Mouse (Mus musculus): ENCODE measurements at regions not wholly inside any gene's neighbourhood (a gene's known extent, or its start where the extent isn't known, plus 50 kb on each side); places are given as distances from the start of the nearest gene placed in this dataset.

- ATAC-seq (ENCODE audit: low FRiP score) (peak; percentile 62; the same call in 1 of the 2 replicates), DNase-seq (ENCODE audit: low spot score, missing footprints) (peak; percentile 87)
- WGBS, result 41% methylated on average over 10 of the region's 10 CpGs
- no peaks in the 10 kb centered on the region; the same call in 1 of the 2 replicates for H3K4me1 ChIP-seq (ENCODE audit: control insufficient read depth, insufficient read depth, low read length)
- H3K4me3 ChIP-seq (ENCODE audit: low read depth, low read length), result no peak overlapping the region
- H3K9ac ChIP-seq (ENCODE audit: low read length), result no peak overlapping the region
- no peak overlapping the region for H3K27ac ChIP-seq (ENCODE audit: low read depth, low read length)
- no peak overlapping the region for H3K4me2 ChIP-seq
- no peaks in the 10 kb centered on the region for H3K36me3 ChIP-seq (ENCODE audit: control insufficient read depth, insufficient read depth, low read length)
- 0 out of 2 replicates have a peak, but pooled peaks cover 2% of the 10 kb centered on the region for H3K27me3 ChIP-seq (ENCODE audit: control insufficient read depth, insufficient read depth, low read length)
- no peaks in the 10 kb centered on the region for H3K9me3 ChIP-seq (ENCODE audit: control insufficient read depth, low read length)
Observed at GRCm38 (mm10) chr15:63675491-63676036, 169.4 kb downstream of the Gsdmc2 start.

DNA sequence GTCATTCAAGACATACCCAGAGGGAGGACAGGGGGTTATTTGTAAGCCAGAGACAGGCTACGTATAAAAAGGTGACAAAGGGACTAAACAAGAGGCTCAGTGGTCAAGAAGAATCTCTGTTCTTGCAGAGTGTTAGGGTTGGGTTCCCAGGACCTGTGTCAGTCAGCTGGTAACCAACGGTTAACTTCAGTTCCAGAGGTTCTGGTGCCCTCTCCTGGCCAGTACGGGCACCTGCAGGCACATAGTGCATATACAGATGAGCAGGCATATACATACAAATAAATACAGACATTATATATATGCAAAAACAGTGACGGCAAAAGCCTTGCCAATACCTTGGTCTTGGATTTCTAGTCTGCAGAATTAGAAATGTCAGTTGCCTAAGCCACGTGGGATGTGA is 170.6 kb downstream of the Gsdmc2 start:
- Histone ChIP-seq H3K27me3 (ENCODE audit: control insufficient read depth, insufficient read depth, low read length) (0 out of 2 replicates have a peak, but pooled peaks cover 2% of the 10 kb centered on the region), H3K4me3 (ENCODE audit: low read depth, low read length) (no peak overlapping the region), H3K9me3 (ENCODE audit: control insufficient read depth, low read length) (no peaks in the 10 kb centered on the region), H3K4me2 (no peak overlapping the region), H3K9ac (ENCODE audit: low read length) (no peak overlapping the region), H3K36me3 (ENCODE audit: control insufficient read depth, insufficient read depth, low read length) (no peaks in the 10 kb centered on the region), H3K27ac (ENCODE audit: low read depth, low read length) (no peak overlapping the region), H3K4me1 (ENCODE audit: control insufficient read depth, insufficient read depth, low read length) (no peaks in the 10 kb centered on the region; the same call in 1 of the 2 replicates)
- whole genome bisulfite sequencing, result 94% methylated on average over 5 of the region's 5 CpGs
- no peak for ATAC-seq (ENCODE audit: low FRiP score)
- DNase-seq (ENCODE audit: low spot score, missing footprints), result no peak

DNA sequence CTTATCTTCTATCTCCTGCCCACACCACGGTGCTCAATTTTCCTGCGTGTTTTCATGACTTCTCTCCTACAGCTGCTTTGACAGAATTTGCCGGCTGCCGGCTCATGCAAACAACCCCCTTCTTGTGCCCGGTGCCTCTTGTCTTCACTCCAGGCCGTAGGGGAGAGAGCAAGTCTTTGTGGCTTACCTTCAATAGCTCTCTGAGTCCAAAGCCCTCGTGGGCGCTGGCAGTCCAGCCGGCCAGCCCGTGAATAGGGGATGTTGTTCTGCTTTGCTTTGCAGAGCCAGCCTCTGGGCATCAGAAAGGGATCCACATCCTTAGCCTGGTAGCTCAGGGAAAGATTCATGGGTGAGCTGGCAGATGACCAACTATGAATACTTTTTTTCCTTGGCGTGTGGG is 173.9 kb downstream of the Gsdmc2 start:
- H3K9me3 ChIP-seq (ENCODE audit: control insufficient read depth, low read length), result no peaks in the 10 kb centered on the region
- H3K4me1 ChIP-seq (ENCODE audit: control insufficient read depth, insufficient read depth, low read length), result no peaks in the 10 kb centered on the region; the same call in 1 of the 2 replicates
- no peak overlapping the region for H3K27ac ChIP-seq (ENCODE audit: low read depth, low read length)
- no peak overlapping the region for H3K4me3 ChIP-seq (ENCODE audit: low read depth, low read length)
- WGBS, result 80% methylated on average over 11 of the region's 11 CpGs
- H3K4me2 ChIP-seq, result no peak overlapping the region
- DNase-seq (ENCODE audit: low spot score, missing footprints) (no peak), ATAC-seq (ENCODE audit: low FRiP score) (no peak)
- H3K36me3 ChIP-seq (ENCODE audit: control insufficient read depth, insufficient read depth, low read length), result no peaks in the 10 kb centered on the region
- H3K9ac ChIP-seq (ENCODE audit: low read length), result no peak overlapping the region
- H3K27me3 ChIP-seq (ENCODE audit: control insufficient read depth, insufficient read depth, low read length), result no peaks in the 10 kb centered on the region

GRCm38 (mm10) chr15:63670561-63670960 is 174.4 kb downstream of the Gsdmc2 start:
- Histone ChIP-seq H3K4me3 (ENCODE audit: low read depth, low read length) (no peak overlapping the region), H3K27ac (ENCODE audit: low read depth, low read length) (no peak overlapping the region), H3K36me3 (ENCODE audit: control insufficient read depth, insufficient read depth, low read length) (no peaks in the 10 kb centered on the region), H3K4me2 (no peak overlapping the region), H3K27me3 (ENCODE audit: control insufficient read depth, insufficient read depth, low read length) (no peaks in the 10 kb centered on the region), H3K4me1 (ENCODE audit: control insufficient read depth, insufficient read depth, low read length) (no peaks in the 10 kb centered on the region; the same call in 1 of the 2 replicates), H3K9me3 (ENCODE audit: control insufficient read depth, low read length) (no peaks in the 10 kb centered on the region), H3K9ac (ENCODE audit: low read length) (no peak overlapping the region)
- DNase-seq (ENCODE audit: low spot score, missing footprints) (no peak), ATAC-seq (ENCODE audit: low FRiP score) (no peak)
- WGBS, result 93% methylated on average over 1 of the region's 1 CpGs

GRCm38 (mm10) chr15:63667536-63667935 is 177.4 kb downstream of the Gsdmc2 start:
- WGBS, result 78% methylated on average over 5 of the region's 5 CpGs
- Histone ChIP-seq H3K4me2 (no peak overlapping the region), H3K4me1 (ENCODE audit: control insufficient read depth, insufficient read depth, low read length) (no peaks in the 10 kb centered on the region), H3K27me3 (ENCODE audit: control insufficient read depth, insufficient read depth, low read length) (no peaks in the 10 kb centered on the region), H3K9me3 (ENCODE audit: control insufficient read depth, low read length) (no peaks in the 10 kb centered on the region), H3K27ac (ENCODE audit: low read depth, low read length) (no peak overlapping the region), H3K36me3 (ENCODE audit: control insufficient read depth, insufficient read depth, low read length) (no peaks in the 10 kb centered on the region), H3K4me3 (ENCODE audit: low read depth, low read length) (no peak overlapping the region), H3K9ac (ENCODE audit: low read length) (no peak overlapping the region)
- ATAC-seq (ENCODE audit: low FRiP score) (no peak), DNase-seq (ENCODE audit: low spot score, missing footprints) (no peak)

- no peak overlapping the region for H3K4me3 ChIP-seq (ENCODE audit: low read depth, low read length)
- H3K4me2 ChIP-seq, result no peak overlapping the region
- DNase-seq (ENCODE audit: low spot score, missing footprints) (no peak), ATAC-seq (ENCODE audit: low FRiP score) (no peak)
- H3K27me3 ChIP-seq (ENCODE audit: control insufficient read depth, insufficient read depth, low read length), result no peaks in the 10 kb centered on the region
- no peaks in the 10 kb centered on the region for H3K9me3 ChIP-seq (ENCODE audit: control insufficient read depth, low read length)
- H3K4me1 ChIP-seq (ENCODE audit: control insufficient read depth, insufficient read depth, low read length), result no peaks in the 10 kb centered on the region
- WGBS, result 92% methylated on average over 4 of the region's 4 CpGs
- no peak overlapping the region for H3K9ac ChIP-seq (ENCODE audit: low read length)
- H3K27ac ChIP-seq (ENCODE audit: low read depth, low read length), result no peak overlapping the region
- no peaks in the 10 kb centered on the region for H3K36me3 ChIP-seq (ENCODE audit: control insufficient read depth, insufficient read depth, low read length)
Observed at GRCm38 (mm10) chr15:63665517-63665916, 179.5 kb downstream of the Gsdmc2 start.

GRCm38 (mm10) chr15:63664877-63665276 is 180.1 kb downstream of the Gsdmc2 start:
- no peak for DNase-seq (ENCODE audit: low spot score, missing footprints)
- WGBS, result 90% methylated on average over 2 of the region's 2 CpGs

GRCm38 (mm10) chr15:63662183-63662582 is 182.8 kb downstream of the Gsdmc2 start:
- Histone ChIP-seq H3K27me3 (ENCODE audit: control insufficient read depth, insufficient read depth, low read length) (no peaks in the 10 kb centered on the region), H3K9ac (ENCODE audit: low read length) (no peak overlapping the region), H3K4me1 (ENCODE audit: control insufficient read depth, insufficient read depth, low read length) (no peaks in the 10 kb centered on the region), H3K9me3 (ENCODE audit: control insufficient read depth, low read length) (no peaks in the 10 kb centered on the region), H3K4me3 (ENCODE audit: low read depth, low read length) (no peak overlapping the region), H3K36me3 (ENCODE audit: control insufficient read depth, insufficient read depth, low read length) (no peaks in the 10 kb centered on the region), H3K4me2 (no peak overlapping the region), H3K27ac (ENCODE audit: low read depth, low read length) (no peak overlapping the region)
- 70% methylated on average over 3 of the region's 3 CpGs for WGBS
- DNase-seq (ENCODE audit: low spot score, missing footprints) (no peak), ATAC-seq (ENCODE audit: low FRiP score) (no peak)

More at GRCm38 (mm10) chr15:63664877-63665276, 180.1 kb downstream of the Gsdmc2 start:
- H3K4me1 ChIP-seq (ENCODE audit: control insufficient read depth, insufficient read depth, low read length), result no peaks in the 10 kb centered on the region
- H3K4me2 ChIP-seq, result no peak overlapping the region
- no peak overlapping the region for H3K4me3 ChIP-seq (ENCODE audit: low read depth, low read length)
- no peaks in the 10 kb centered on the region for H3K27me3 ChIP-seq (ENCODE audit: control insufficient read depth, insufficient read depth, low read length)
- ATAC-seq (ENCODE audit: low FRiP score), result no peak
- H3K36me3 ChIP-seq (ENCODE audit: control insufficient read depth, insufficient read depth, low read length), result no peaks in the 10 kb centered on the region
- no peaks in the 10 kb centered on the region for H3K9me3 ChIP-seq (ENCODE audit: control insufficient read depth, low read length)
- H3K27ac ChIP-seq (ENCODE audit: low read depth, low read length), result no peak overlapping the region
- no peak overlapping the region for H3K9ac ChIP-seq (ENCODE audit: low read length)

GRCm38 (mm10) chr15:63658031-63658521 is 186.9 kb downstream of the Gsdmc2 start:
- H3K9ac ChIP-seq (ENCODE audit: low read length), result no peak overlapping the region
- no peaks in the 10 kb centered on the region for H3K9me3 ChIP-seq (ENCODE audit: control insufficient read depth, low read length)

More at GRCm38 (mm10) chr15:63658031-63658521, 186.9 kb downstream of the Gsdmc2 start:
- no peak overlapping the region for H3K4me3 ChIP-seq (ENCODE audit: low read depth, low read length)
- H3K27me3 ChIP-seq (ENCODE audit: control insufficient read depth, insufficient read depth, low read length), result no peaks in the 10 kb centered on the region
- H3K27ac ChIP-seq (ENCODE audit: low read depth, low read length), result no peak overlapping the region
- 85% methylated on average over 9 of the region's 9 CpGs for WGBS
- no peaks in the 10 kb centered on the region for H3K4me1 ChIP-seq (ENCODE audit: control insufficient read depth, insufficient read depth, low read length)
- H3K4me2 ChIP-seq, result no peak overlapping the region
- DNase-seq (ENCODE audit: low spot score, missing footprints), result no peak
- no peak for ATAC-seq (ENCODE audit: low FRiP score)
- no peaks in the 10 kb centered on the region for H3K36me3 ChIP-seq (ENCODE audit: control insufficient read depth, insufficient read depth, low read length)
